ENCODE assay signal across 16 mouse cellular contexts in the genomic region with DNA sequence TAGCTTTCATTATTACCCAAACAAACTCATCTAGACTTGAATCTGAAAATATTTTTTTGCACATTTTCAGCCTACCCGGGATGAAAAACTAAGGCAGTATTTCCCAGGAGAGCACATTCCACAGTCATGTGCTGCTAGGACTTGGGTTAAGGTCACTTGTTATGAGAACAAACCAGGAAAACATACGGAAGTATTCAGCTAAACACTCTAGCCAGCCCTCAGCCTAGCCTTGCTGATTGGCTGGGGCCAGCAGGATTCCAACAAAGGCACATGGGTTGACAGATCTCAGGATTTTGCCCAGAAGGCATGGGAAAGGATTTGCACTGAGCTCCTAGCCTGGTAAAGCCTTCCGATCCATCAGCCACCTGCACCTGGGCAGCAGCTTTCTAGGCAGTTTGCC.
DNase-seq lines count a peak whose midpoint lies in the region; ATAC-seq and TF ChIP-seq lines count a peak whose summit lies in the region.
"Had no signal": no experiment of that assay in that cellular context is flagged by ENCODE, and none has a peak within 500 bp of the region (broad histone marks: within the 10 kb centered on the region; RNA-seq: fewer than 3 reads in every experiment).

No protein-coding gene starts in this region.

- DNase-seq in gastrocnemius, adult 18-20 months (ENCODE audit: low spot score) = peak; percentile 43
- DNase-seq in gastrocnemius, postnatal 4 days (ENCODE audit: low spot score in 2 of 2) = no peak
- peak; percentile 74 for DNase-seq in kidney, adult 11 months
- peak; percentile 47 for DNase-seq in lung, postnatal 10 days
- DNase-seq in left cerebral cortex, adult 2 months (ENCODE audit: extremely low spot score in 1 of 2, low spot score in 2 of 2) = no peak
- no peak for DNase-seq in urinary bladder, postnatal 4 days (ENCODE audit: low spot score in 2 of 2)
- DNase-seq: cerebellum, postnatal 36 days; spleen, adult 18-20 months had no signal

- intact Hi-C loops in left cerebral cortex, adult 2 months (cut with DNase I) = no loop called here

- H3K9me3 ChIP-seq in kidney, embryonic 14.5 days (ENCODE audit: control insufficient read depth, low read length) = no peaks in the 10 kb centered on the region
- H3K9me3 ChIP-seq: hindbrain, embryonic 12.5 days; intestine, embryonic 15.5 days; limb, embryonic 13.5 days; neural tube, embryonic 13.5 days; stomach, embryonic 15.5 days had no signal

- no peak overlapping the region for H3K4me3 ChIP-seq in kidney, embryonic 14.5 days (ENCODE audit: low read length)
- no peak overlapping the region for H3K4me3 ChIP-seq in brown adipose tissue, adult 24 weeks (ENCODE audit: insufficient read depth, low read depth, low read length)
- no peak overlapping the region for H3K4me3 ChIP-seq in left cerebral cortex, adult 2 months
- H3K4me3 ChIP-seq: hindbrain, embryonic 12.5 days; intestine, embryonic 15.5 days; limb, embryonic 13.5 days; neural tube, embryonic 13.5 days; stomach, embryonic 15.5 days had no signal

- H3K9ac ChIP-seq in kidney, embryonic 14.5 days (ENCODE audit: low read depth, low read length) = no peak overlapping the region
- H3K9ac ChIP-seq: hindbrain, embryonic 12.5 days; intestine, embryonic 15.5 days; limb, embryonic 13.5 days; neural tube, embryonic 13.5 days; stomach, embryonic 15.5 days had no signal

- H3K36me3 ChIP-seq in kidney, embryonic 14.5 days (ENCODE audit: control insufficient read depth, insufficient read depth, low read length) = no peaks in the 10 kb centered on the region
- H3K36me3 ChIP-seq: hindbrain, embryonic 12.5 days; intestine, embryonic 15.5 days; limb, embryonic 13.5 days; neural tube, embryonic 13.5 days; stomach, embryonic 15.5 days had no signal

- H3K27ac ChIP-seq in kidney, embryonic 14.5 days (ENCODE audit: low read depth, low read length) = no peak overlapping the region
- H3K27ac ChIP-seq in brown adipose tissue, adult 24 weeks (replicated peaks; ENCODE audit: low read depth, low read length) = peak overlapping the region; percentile 73
- H3K27ac ChIP-seq in left cerebral cortex, adult 2 months = no peak overlapping the region
- H3K27ac ChIP-seq: hindbrain, embryonic 12.5 days; intestine, embryonic 15.5 days; limb, embryonic 13.5 days; neural tube, embryonic 13.5 days; stomach, embryonic 15.5 days had no signal

- H3K4me1 ChIP-seq in kidney, embryonic 14.5 days (ENCODE audit: control insufficient read depth, insufficient read depth, low read length) = no peaks in the 10 kb centered on the region
- peaks cover 6% of the 10 kb centered on the region for H3K4me1 ChIP-seq in brown adipose tissue, adult 24 weeks (ENCODE audit: control insufficient read depth, insufficient read depth, insufficient read length, low read length)
- H3K4me1 ChIP-seq: neural tube, embryonic 13.5 days; stomach, embryonic 15.5 days had no signal

- no peaks in the 10 kb centered on the region for H3K27me3 ChIP-seq in kidney, embryonic 14.5 days (ENCODE audit: control insufficient read depth, insufficient read depth, low read length)
- H3K27me3 ChIP-seq: hindbrain, embryonic 12.5 days; intestine, embryonic 15.5 days; limb, embryonic 13.5 days; neural tube, embryonic 13.5 days; stomach, embryonic 15.5 days had no signal

- H3K4me2 ChIP-seq in kidney, embryonic 14.5 days (replicated peaks; ENCODE audit: low read depth, low read length) = no peak overlapping the region
- H3K4me2 ChIP-seq: hindbrain, embryonic 12.5 days; intestine, embryonic 15.5 days; limb, embryonic 13.5 days; neural tube, embryonic 13.5 days; stomach, embryonic 15.5 days had no signal

- ATAC-seq in kidney, embryonic 14.5 days (ENCODE audit: low FRiP score, low TSS enrichment) = no peak
- ATAC-seq: activated CD4-positive, CD25-positive, alpha-beta regulatory T cell, adult 4 months; intestine, embryonic 15.5 days had no signal

- TF ChIP-seq CTCF in left cerebral cortex, adult 2 months (IDR thresholded peaks at IDR 0.05) = no peak

- 69% methylated on average over 3 of the region's 3 CpGs for WGBS in kidney, embryonic 14.5 days

Comparison
In these comparisons a context has a peak if more than half of its experiments do, and no peak if none do; other contexts are left out.
1. DNase-seq: peak in gastrocnemius, adult 18-20 months (single experiment), kidney, adult 11 months (single experiment) and lung, postnatal 10 days (single experiment); none in gastrocnemius, postnatal 4 days (0 of 2), left cerebral cortex, adult 2 months (0 of 2) and urinary bladder, postnatal 4 days (0 of 2).